Mouse (Mus musculus) liver, embryonic 14.5 days (tissue): Measurements from ENCODE around the gene Mgll.

Source experiments
- CTCF ChIP-seq: IDR thresholded peaks from 2 replicates; pipeline ENCODE4 v1.5.1; 2016; ENCODE audit warnings: antibody characterized with exemption, low read depth, control low read depth
- EP300 ChIP-seq: IDR thresholded peaks from 2 replicates; pipeline ENCODE4 v1.6.1; 2016; ENCODE audit warnings: antibody characterized with exemption, low read depth

DNA sequence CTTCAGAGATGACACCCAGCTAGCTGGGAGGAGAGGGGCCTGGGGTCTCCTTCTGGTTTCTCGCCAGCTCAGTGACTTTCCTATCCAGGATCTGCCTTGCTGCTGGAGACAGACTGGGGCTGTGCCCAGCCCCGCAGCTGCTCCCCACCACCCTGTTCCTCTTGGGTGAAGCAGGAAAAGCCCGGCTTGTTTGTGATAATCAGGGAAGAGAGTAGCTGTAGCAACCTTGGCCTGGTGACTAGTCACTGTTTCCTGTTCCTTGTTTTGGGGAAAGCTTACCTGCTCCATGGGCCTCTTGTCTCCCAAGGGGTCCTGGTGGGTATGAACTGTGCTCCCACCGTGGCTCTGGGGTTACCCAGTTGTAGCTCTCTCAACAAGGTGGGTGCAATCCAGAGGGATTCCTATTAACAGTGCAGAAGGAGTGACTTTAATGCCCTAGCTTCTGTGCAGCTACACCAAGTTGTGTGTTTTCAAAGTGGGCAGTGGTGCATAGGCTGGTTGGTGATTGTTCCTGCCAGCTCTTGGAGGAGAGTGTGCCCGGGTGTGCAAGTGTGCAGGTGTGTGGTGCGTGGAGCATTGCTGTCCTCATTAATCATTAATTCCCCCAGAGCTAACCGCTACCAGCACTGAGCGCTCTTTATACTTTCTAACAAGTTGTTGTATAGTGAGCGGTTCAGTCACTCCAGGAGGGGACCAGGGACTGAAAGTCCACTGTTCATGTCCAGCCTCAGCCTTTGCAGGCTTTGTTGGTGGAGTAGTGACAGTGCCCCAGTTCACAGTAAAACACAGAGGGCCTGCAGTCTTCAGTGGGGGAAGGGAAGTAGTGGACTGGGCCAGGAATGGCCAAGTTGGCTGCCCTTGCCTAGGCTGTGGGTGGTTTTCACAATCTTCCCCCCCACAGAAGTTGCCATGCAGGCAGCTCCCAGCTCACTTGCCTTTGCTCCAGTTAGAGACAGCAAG lies 2.3 kb downstream of the Mgll start:
- TF ChIP-seq CTCF (no peak), EP300 (no peak)
